Mouse (Mus musculus): ENCODE results near the gene Ezr. TPM values are rescaled to one million over a fixed set of nuclear protein-coding genes. Genes with fewer than 3 reads are reported as not detected.

Ezr gene
- polyA plus RNA-seq, 1 experiment from 2014 or later, result 59.1 TPM

- DNase-seq (ENCODE audit: low spot score), result no peak
- H3K9ac ChIP-seq (ENCODE audit: low read depth, low read length), result no peak overlapping the region
- peaks cover 9% of the 10 kb centered on the region for H3K4me1 ChIP-seq (ENCODE audit: control insufficient read depth, insufficient read depth, low read length)
- WGBS, result 32% methylated on average over 5 of the region's 5 CpGs
- H3K27ac ChIP-seq (replicated peaks; ENCODE audit: low read depth, low read length), result no peak overlapping the region
- no peaks in the 10 kb centered on the region for H3K36me3 ChIP-seq (ENCODE audit: control insufficient read depth, insufficient read depth, low read length)
- H3K27me3 ChIP-seq (replicated peaks; ENCODE audit: control insufficient read depth, insufficient read depth, low read length), result peaks cover 17% of the 10 kb centered on the region
- H3K4me2 ChIP-seq (ENCODE audit: low read depth, low read length), result no peak overlapping the region
- H3K9me3 ChIP-seq (ENCODE audit: control insufficient read depth, low read length), result no peaks in the 10 kb centered on the region
- no peak overlapping the region for H3K4me3 ChIP-seq (ENCODE audit: low read depth, low read length)
- ATAC-seq (ENCODE audit: low read depth), result no peak
Observed at GRCm38 (mm10) chr17:6776576-6776975, 6.0 kb downstream of the Ezr start.

- no peak overlapping the region for H3K9ac ChIP-seq (ENCODE audit: low read depth, low read length)
- no peaks in the 10 kb centered on the region for H3K9me3 ChIP-seq (ENCODE audit: control insufficient read depth, low read length)
- ATAC-seq (ENCODE audit: low read depth), result no peak
- H3K27me3 ChIP-seq (replicated peaks; ENCODE audit: control insufficient read depth, insufficient read depth, low read length), result peaks cover 13% of the 10 kb centered on the region
- H3K27ac ChIP-seq (replicated peaks; ENCODE audit: low read depth, low read length), result no peak overlapping the region
- peaks cover 9% of the 10 kb centered on the region for H3K4me1 ChIP-seq (ENCODE audit: control insufficient read depth, insufficient read depth, low read length)
- WGBS, result 56% methylated on average over 6 of the region's 6 CpGs
- no peak overlapping the region for H3K4me3 ChIP-seq (ENCODE audit: low read depth, low read length)
- no peak overlapping the region for H3K4me2 ChIP-seq (ENCODE audit: low read depth, low read length)
- H3K36me3 ChIP-seq (ENCODE audit: control insufficient read depth, insufficient read depth, low read length), result no peaks in the 10 kb centered on the region
- peak; percentile 31 for DNase-seq (ENCODE audit: low spot score)
Observed at GRCm38 (mm10) chr17:6776123-6776522, 6.5 kb downstream of the Ezr start.

- Histone ChIP-seq H3K9ac (ENCODE audit: low read depth, low read length) (no peak overlapping the region), H3K4me1 (ENCODE audit: control insufficient read depth, insufficient read depth, low read length) (peaks cover 9% of the 10 kb centered on the region), H3K9me3 (ENCODE audit: control insufficient read depth, low read length) (no peaks in the 10 kb centered on the region), H3K4me3 (ENCODE audit: low read depth, low read length) (no peak overlapping the region), H3K4me2 (ENCODE audit: low read depth, low read length) (no peak overlapping the region), H3K27ac (replicated peaks; ENCODE audit: low read depth, low read length) (no peak overlapping the region), H3K27me3 (replicated peaks; ENCODE audit: control insufficient read depth, insufficient read depth, low read length) (peaks cover 9% of the 10 kb centered on the region; the same call in 1 of the 2 replicates), H3K36me3 (ENCODE audit: control insufficient read depth, insufficient read depth, low read length) (no peaks in the 10 kb centered on the region)
- ATAC-seq (ENCODE audit: low read depth) (no peak), DNase-seq (ENCODE audit: low spot score) (no peak)
- WGBS, result 84% methylated on average over 4 of the region's 4 CpGs
Observed at GRCm38 (mm10) chr17:6775671-6776070, 6.9 kb downstream of the Ezr start.

- Histone ChIP-seq H3K9ac (ENCODE audit: low read depth, low read length) (no peak overlapping the region), H3K4me3 (ENCODE audit: low read depth, low read length) (no peak overlapping the region), H3K9me3 (ENCODE audit: control insufficient read depth, low read length) (no peaks in the 10 kb centered on the region), H3K27me3 (replicated peaks; ENCODE audit: control insufficient read depth, insufficient read depth, low read length) (peaks cover 5% of the 10 kb centered on the region; the same call in 1 of the 2 replicates), H3K4me2 (ENCODE audit: low read depth, low read length) (no peak overlapping the region), H3K27ac (replicated peaks; ENCODE audit: low read depth, low read length) (no peak overlapping the region), H3K4me1 (ENCODE audit: control insufficient read depth, insufficient read depth, low read length) (peaks cover 9% of the 10 kb centered on the region), H3K36me3 (ENCODE audit: control insufficient read depth, insufficient read depth, low read length) (no peaks in the 10 kb centered on the region)
- DNase-seq (ENCODE audit: low spot score) (no peak), ATAC-seq (ENCODE audit: low read depth) (no peak)
- WGBS, result 81% methylated on average over 9 of the region's 9 CpGs
Observed at GRCm38 (mm10) chr17:6775221-6775620, 7.4 kb downstream of the Ezr start.

DNA sequence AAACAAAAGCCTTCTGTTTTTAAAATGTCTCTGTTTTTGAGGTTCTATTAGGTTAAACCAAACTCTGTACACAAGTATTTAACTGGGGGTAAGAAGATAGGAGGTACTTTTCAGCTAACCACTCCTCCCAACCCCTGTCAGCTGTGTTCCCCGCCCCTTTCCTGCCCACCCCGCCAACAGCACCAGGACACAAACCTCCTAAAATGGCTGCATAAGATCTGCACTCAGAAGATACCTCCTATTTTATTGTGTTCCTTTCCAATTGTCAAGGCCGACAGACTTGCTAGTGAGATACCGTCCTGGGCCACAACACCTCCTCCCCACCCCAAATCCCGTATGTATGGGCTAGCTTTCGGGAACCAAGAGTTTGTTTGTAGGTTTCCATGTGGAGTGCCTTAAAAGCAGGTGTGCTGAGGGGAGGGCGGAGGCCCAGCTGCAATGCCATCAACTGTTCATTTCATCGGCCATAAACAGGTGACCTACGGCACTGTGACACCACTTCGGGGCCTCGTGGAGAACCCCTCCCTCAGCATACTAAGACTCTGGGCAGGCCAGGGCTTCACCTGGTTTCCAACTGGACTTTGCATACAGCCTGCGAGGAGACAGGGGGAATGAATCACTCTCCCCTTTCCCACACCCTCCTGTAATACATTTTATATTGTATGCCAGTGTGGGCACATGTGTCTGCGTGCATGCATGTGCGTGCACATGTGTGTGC, 9.2 kb downstream of the Ezr start:
- WGBS, result 84% methylated on average over 14 of the region's 14 CpGs
- Histone ChIP-seq H3K9me3 (ENCODE audit: control insufficient read depth, low read length) (no peaks in the 10 kb centered on the region), H3K4me2 (ENCODE audit: low read depth, low read length) (no peak overlapping the region), H3K27ac (replicated peaks; ENCODE audit: low read depth, low read length) (no peak overlapping the region), H3K4me3 (ENCODE audit: low read depth, low read length) (no peak overlapping the region), H3K4me1 (ENCODE audit: control insufficient read depth, insufficient read depth, low read length) (0 out of 2 replicates have a peak, but pooled peaks cover 3% of the 10 kb centered on the region), H3K36me3 (ENCODE audit: control insufficient read depth, insufficient read depth, low read length) (no peaks in the 10 kb centered on the region), H3K27me3 (replicated peaks; ENCODE audit: control insufficient read depth, insufficient read depth, low read length) (no peaks in the 10 kb centered on the region), H3K9ac (ENCODE audit: low read depth, low read length) (no peak overlapping the region)
- ATAC-seq (ENCODE audit: low read depth) (no peak), DNase-seq (ENCODE audit: low spot score) (no peak)

DNA sequence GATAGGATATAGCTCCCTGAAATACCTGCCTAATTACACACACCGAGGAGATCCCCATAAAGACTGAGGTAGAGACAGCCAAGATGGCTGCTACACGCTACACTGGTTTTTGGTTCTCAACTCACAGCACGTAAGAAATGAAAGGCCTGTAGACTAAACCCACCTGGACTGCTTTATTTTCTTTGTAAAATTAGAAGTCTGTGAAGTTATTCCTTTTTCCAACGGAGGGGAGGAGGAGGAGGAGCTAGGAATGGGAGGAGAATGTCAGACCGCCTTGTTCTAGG, 10.2 kb downstream of the Ezr start:
- Histone ChIP-seq H3K9me3 (ENCODE audit: control insufficient read depth, low read length) (no peaks in the 10 kb centered on the region), H3K9ac (ENCODE audit: low read depth, low read length) (no peak overlapping the region), H3K4me3 (ENCODE audit: low read depth, low read length) (no peak overlapping the region), H3K36me3 (ENCODE audit: control insufficient read depth, insufficient read depth, low read length) (no peaks in the 10 kb centered on the region), H3K4me2 (ENCODE audit: low read depth, low read length) (no peak overlapping the region), H3K4me1 (ENCODE audit: control insufficient read depth, insufficient read depth, low read length) (no peaks in the 10 kb centered on the region), H3K27ac (replicated peaks; ENCODE audit: low read depth, low read length) (no peak overlapping the region), H3K27me3 (replicated peaks; ENCODE audit: control insufficient read depth, insufficient read depth, low read length) (no peaks in the 10 kb centered on the region)
- WGBS, result 60% methylated on average over 5 of the region's 5 CpGs
- DNase-seq (ENCODE audit: low spot score) (peak; percentile 34), ATAC-seq (ENCODE audit: low read depth) (peak; percentile 67; the same call in 1 of the 2 replicates)

GRCm38 (mm10) chr17:6771661-6772489, 10.7 kb downstream of the Ezr start:
- Histone ChIP-seq H3K27ac (replicated peaks; ENCODE audit: low read depth, low read length) (no peak overlapping the region; the same call in 1 of the 2 replicates), H3K4me3 (ENCODE audit: low read depth, low read length) (no peak overlapping the region), H3K9ac (ENCODE audit: low read depth, low read length) (no peak overlapping the region), H3K4me2 (ENCODE audit: low read depth, low read length) (no peak overlapping the region), H3K36me3 (ENCODE audit: control insufficient read depth, insufficient read depth, low read length) (no peaks in the 10 kb centered on the region), H3K4me1 (ENCODE audit: control insufficient read depth, insufficient read depth, low read length) (no peaks in the 10 kb centered on the region), H3K27me3 (replicated peaks; ENCODE audit: control insufficient read depth, insufficient read depth, low read length) (no peaks in the 10 kb centered on the region), H3K9me3 (ENCODE audit: control insufficient read depth, low read length) (no peaks in the 10 kb centered on the region)
- DNase-seq (ENCODE audit: low spot score) (peak; percentile 23), ATAC-seq (ENCODE audit: low read depth) (no peak)
- WGBS, result 70% methylated on average over 16 of the region's 16 CpGs

DNA sequence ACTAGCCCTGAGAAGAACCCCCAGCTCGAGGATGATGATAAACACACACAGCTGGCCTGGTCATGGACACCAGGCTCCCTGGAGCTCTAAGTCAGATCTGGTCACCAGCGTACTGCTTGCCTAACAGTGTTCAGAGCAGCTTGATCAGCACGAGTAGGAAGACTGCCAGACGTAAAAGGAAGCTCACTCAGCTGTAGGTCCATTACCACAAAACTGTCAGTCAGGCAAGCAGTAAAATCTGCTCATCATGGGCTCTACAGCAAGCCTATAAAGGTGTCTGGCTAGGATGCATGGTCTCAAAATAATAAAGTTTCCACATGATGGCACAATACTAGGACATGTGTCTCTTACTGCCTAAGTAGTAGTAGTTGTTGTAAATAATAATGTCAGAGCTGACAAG, 13.0 kb downstream of the Ezr start:
- H3K9ac ChIP-seq (ENCODE audit: low read depth, low read length), result no peak overlapping the region
- no peaks in the 10 kb centered on the region for H3K9me3 ChIP-seq (ENCODE audit: control insufficient read depth, low read length)
- peaks cover 4% of the 10 kb centered on the region; the same call in 1 of the 2 replicates for H3K4me1 ChIP-seq (ENCODE audit: control insufficient read depth, insufficient read depth, low read length)
- H3K27me3 ChIP-seq (replicated peaks; ENCODE audit: control insufficient read depth, insufficient read depth, low read length), result no peaks in the 10 kb centered on the region
- no peak overlapping the region for H3K4me3 ChIP-seq (ENCODE audit: low read depth, low read length)
- no peaks in the 10 kb centered on the region for H3K36me3 ChIP-seq (ENCODE audit: control insufficient read depth, insufficient read depth, low read length)
- no peak overlapping the region for H3K4me2 ChIP-seq (ENCODE audit: low read depth, low read length)
- no peak for DNase-seq (ENCODE audit: low spot score)
- H3K27ac ChIP-seq (replicated peaks; ENCODE audit: low read depth, low read length), result no peak overlapping the region
- WGBS, result 45% methylated on average over 4 of the region's 4 CpGs
- ATAC-seq (ENCODE audit: low read depth), result no peak

Data from embryonic facial prominence, embryonic 14.5 days (tissue).